20 mouse cellular contexts compared by ENCODE assay signal in genomic region chr7:75175042-75175441, GRCm38 (mm10).
"Had no signal": no experiment of that assay in that cellular context is flagged by ENCODE, and none has a peak within 500 bp of the region (broad histone marks: within the 10 kb centered on the region; RNA-seq: fewer than 3 reads in every experiment).

No protein-coding gene starts in this region.

- ATAC-seq: forebrain, embryonic 13.5 days; forebrain, embryonic 14.5 days; forebrain, embryonic 15.5 days; forebrain, embryonic 16.5 days; forebrain, postnatal 0 days had no signal

- DNase-seq: cerebellum, adult 8-10 months; cerebellum, adult 9-10 months; cerebellum, adult 9-11 months; cerebellum, postnatal 10 days; cerebellum, postnatal 14 days; cerebellum, postnatal 25 days; cerebellum, postnatal 36 days; embryo, embryonic 11 days; forebrain, postnatal 0 days; gastrocnemius, adult 2 months; gastrocnemius, postnatal 10 days; gastrocnemius, postnatal 25 days; gastrocnemius, postnatal 36 days; heart, adult 11 months; heart, adult 18-20 months; heart, adult 2 months had no signal
